Mouse (Mus musculus) CH12.LX (cell line): ENCODE measurements around the gene Shisal2b. TPM values are rescaled to one million over a fixed set of nuclear protein-coding genes. Genes with fewer than 3 reads are reported as not detected.
A peak's percentile ranks its signal among the peaks of the same experiment; 100 is the strongest.

Source experiments
- DNase-seq: peaks from one replicate; pipeline ENCODE4 v3.0.0-alpha.2; 2013; ENCODE audit errors: extremely low read depth
- H3K27ac ChIP-seq: 2 replicates; pipeline ENCODE4 v1.5.1; 2012; ENCODE audit warnings: low read depth, mild to moderate bottlenecking, control low read depth, moderate library complexity; ENCODE audit not compliant: insufficient read depth
- H3K27me3 ChIP-seq: replicated peaks from 2 replicates; pipeline ENCODE3; 2012; ENCODE audit warnings: inconsistent platforms
- H3K36me3 ChIP-seq, 2 experiments: replicated peaks in 1 of 2; 2 replicates each; pipeline versions ENCODE3 to v1.6.1; 2012; ENCODE audit warnings: inconsistent platforms in 1 of 2, low read length in 1 of 2, mild to moderate bottlenecking in 1 of 2, mixed read lengths in 1 of 2, moderate library complexity in 1 of 2; ENCODE audit not compliant: control insufficient read depth in 1 of 2, insufficient read depth in 1 of 2
- H3K4me1 ChIP-seq, 2 experiments: 2 replicates each; pipeline ENCODE4 v1.6.1; 2012; ENCODE audit warnings: inconsistent platforms in 1 of 2, moderate library complexity in 1 of 2; ENCODE audit not compliant: insufficient read depth in 2 of 2, control insufficient read depth in 1 of 2
- H3K4me2 ChIP-seq: 2 replicates; pipeline ENCODE4 v1.6.1; 2012; ENCODE audit warnings: low read depth, mild to moderate bottlenecking, control low read depth; ENCODE audit not compliant: poor library complexity, insufficient read depth, severe bottlenecking
- H3K4me3 ChIP-seq, 3 experiments: fragments of 150-350 bp in 1 of 3; sonication (generic) in 1 of 3; replicated peaks in 1 of 3; 2 replicates each; pipeline versions ENCODE3 to v1.5.1; 2011 to 2012; ENCODE audit warnings: low read depth in 2 of 3, low read length in 2 of 3, mild to moderate bottlenecking in 2 of 3, moderate library complexity in 2 of 3, control low read depth in 1 of 3, improper control_type of control experiment in 1 of 3, inconsistent platforms in 1 of 3, mixed read lengths in 1 of 3; ENCODE audit not compliant: poor library complexity in 1 of 3
- H3K79me2 ChIP-seq: replicated peaks from 2 replicates; pipeline ENCODE4 v1.6.1; 2012; ENCODE audit warnings: mild to moderate bottlenecking, moderate library complexity; ENCODE audit not compliant: control insufficient read depth, poor library complexity, insufficient read depth, severe bottlenecking; ENCODE audit errors: extremely low read depth
- H3K9ac ChIP-seq: 2 replicates; pipeline ENCODE4 v1.6.1; 2012; ENCODE audit warnings: low read depth, mild to moderate bottlenecking, control low read depth, moderate library complexity; ENCODE audit not compliant: insufficient read depth
- H3K9me3 ChIP-seq: replicated peaks from 2 replicates; pipeline ENCODE3; 2012; ENCODE audit warnings: low read length, inconsistent platforms, mixed read lengths
- BHLHE40 ChIP-seq: IDR thresholded peaks from 2 replicates; pipeline ENCODE4 v1.6.1; 2011; ENCODE audit warnings: mild to moderate bottlenecking, low read depth, low read length, improper control_type of control experiment
- CHD1 ChIP-seq: IDR thresholded peaks from 2 replicates; pipeline ENCODE4 v1.6.1; 2012; ENCODE audit warnings: low read depth, low read length, improper control_type of control experiment, inconsistent platforms
- E2F4 ChIP-seq: IDR thresholded peaks from 2 replicates; pipeline ENCODE4 v1.6.1; 2011; ENCODE audit warnings: low read depth, low read length, improper control_type of control experiment; ENCODE audit not compliant: insufficient replicate concordance
- EP300 ChIP-seq: IDR thresholded peaks from 2 replicates; pipeline ENCODE4 v1.6.1; 2011; ENCODE audit warnings: low read length, improper control_type of control experiment
- IRF4 ChIP-seq: IDR thresholded peaks from 2 replicates; pipeline ENCODE4 v1.6.1; 2014; ENCODE audit warnings: low read depth, mild to moderate bottlenecking, inconsistent platforms, low read length, improper control_type of control experiment
- JUN ChIP-seq: IDR thresholded peaks from 2 replicates; pipeline ENCODE4 v1.6.1; 2011; ENCODE audit warnings: low read depth, mild to moderate bottlenecking, low read length, improper control_type of control experiment, moderate library complexity; ENCODE audit not compliant: insufficient read depth
- JUND ChIP-seq: conservative IDR thresholded peaks from 2 replicates; pipeline ENCODE4 v1.6.1; 2011; ENCODE audit warnings: low read depth, low read length, improper control_type of control experiment
- KAT2A ChIP-seq: IDR thresholded peaks from 2 replicates; pipeline ENCODE4 v1.6.1; 2012; ENCODE audit warnings: low read length, improper control_type of control experiment, inconsistent platforms; ENCODE audit not compliant: insufficient replicate concordance
- MAX ChIP-seq: IDR thresholded peaks from 2 replicates; pipeline ENCODE4 v1.6.1; 2011; ENCODE audit warnings: low read length, improper control_type of control experiment
- MXI1 ChIP-seq: IDR thresholded peaks from 2 replicates; pipeline ENCODE4 v1.6.1; 2011; ENCODE audit warnings: mild to moderate bottlenecking, low read depth, low read length, improper control_type of control experiment
- PAX5 ChIP-seq: IDR thresholded peaks from 2 replicates; pipeline ENCODE4 v1.6.1; 2012; ENCODE audit warnings: low read length, inconsistent platforms, mixed read lengths
- POLR2A ChIP-seq: IDR thresholded peaks from 2 replicates; pipeline ENCODE4 v1.6.1; 2011; ENCODE audit warnings: low read depth, mild to moderate bottlenecking, improper control_type of control experiment, low read length
- POLR2AphosphoS2 ChIP-seq: IDR thresholded peaks from 2 replicates; pipeline ENCODE4 v1.6.1; 2011; ENCODE audit warnings: low read depth, low read length, improper control_type of control experiment
- RAD21 ChIP-seq: IDR thresholded peaks from 2 replicates; pipeline ENCODE4 v1.6.1; 2011; ENCODE audit warnings: low read depth, mild to moderate bottlenecking, low read length, improper control_type of control experiment, moderate library complexity
- SMC3 ChIP-seq: IDR thresholded peaks from 2 replicates; pipeline ENCODE4 v1.6.1; 2011; ENCODE audit warnings: low read depth, low read length, improper control_type of control experiment
- TBP ChIP-seq: conservative IDR thresholded peaks from 2 replicates; pipeline ENCODE4 v1.6.1; 2011; ENCODE audit warnings: low read depth, low read length, improper control_type of control experiment
- TCF12 ChIP-seq: IDR thresholded peaks from 2 replicates; pipeline ENCODE4 v1.6.1; 2014; ENCODE audit warnings: low read depth, mild to moderate bottlenecking, inconsistent platforms, low read length, improper control_type of control experiment
- UBTF ChIP-seq: IDR thresholded peaks from 2 replicates; pipeline ENCODE4 v1.6.1; 2012; ENCODE audit warnings: low read depth, mild to moderate bottlenecking, inconsistent platforms, low read length, improper control_type of control experiment, moderate library complexity
- USF2 ChIP-seq: conservative IDR thresholded peaks from 2 replicates; pipeline ENCODE4 v1.6.1; 2011; ENCODE audit warnings: low read depth, low read length, improper control_type of control experiment
- ZC3H11A ChIP-seq: IDR thresholded peaks from 2 replicates; pipeline ENCODE4 v1.6.1; 2012; ENCODE audit warnings: low read depth, mild to moderate bottlenecking, inconsistent platforms, low read length, improper control_type of control experiment
- ZKSCAN1 ChIP-seq: IDR thresholded peaks from 2 replicates; pipeline ENCODE4 v1.6.1; 2012; ENCODE audit warnings: low read depth, inconsistent platforms, low read length, improper control_type of control experiment, borderline replicate concordance
- ZNF384 ChIP-seq: IDR thresholded peaks from 2 replicates; pipeline ENCODE4 v1.6.1; 2012; ENCODE audit warnings: low read depth, low read length, improper control_type of control experiment, inconsistent platforms
- dilution Hi-C: fragments of 300-500 bp; cut with MboI; formaldehyde crosslinking; loops from 2 replicates; pipeline ENCODE4 v1.14.3; 2020; ENCODE audit warnings: low sequenced_read_pairs; ENCODE audit not compliant: extremely low pct_unique_long_range_greater_than_20kb, extremely low pct_ligation_motif_present
- in situ Hi-C: fragments of 300-500 bp; cut with MboI; formaldehyde crosslinking; loops from 3 replicates; pipeline ENCODE4 v1.14.3; 2019; ENCODE audit warnings: low sequenced_read_pairs, low pct_ligation_motif_present, low pct_unique_long_range_greater_than_20kb, mixed read lengths
- polyA plus RNA-seq: library from polyadenylated mRNA; unstranded; fragments of >175 nt; gene quantifications from 2 replicates; pipeline ENCODE4 v1.2.1, GENCODE M21; 2012; ENCODE audit warnings: low read depth; ENCODE audit not compliant: insufficient read length
- total RNA-seq, 2 experiments: library from RNA; depleted of rRNA; stranded (reverse); fragments of 300-350 nt in 1 of 2; fragments of >200 nt in 1 of 2; gene quantifications; 2 replicates each; pipeline ENCODE4 v1.2.3; 2012 to 2014

Gene Shisal2b
- total and polyA plus RNA-seq, 3 experiments, result 0.17 TPM; not detected in 2

- in situ Hi-C loops, result no loop called here
- Histone ChIP-seq H3K36me3 (peaks cover 9 to 24% of the 10 kb centered on the region in 2 experiments), H3K27me3 (no peaks in the 10 kb centered on the region), H3K4me2 (no peak overlapping the region), H3K4me1 (peaks cover 0 to 17% of the 10 kb centered on the region in 2 experiments; a peak in 2 of 4 replicates), H3K27ac (no peak overlapping the region), H3K4me3 (no peak overlapping the region), H3K9ac (no peak overlapping the region), H3K9me3 (no peaks in the 10 kb centered on the region), H3K79me2 (no peaks in the 10 kb centered on the region)
- no peak for DNase-seq
- dilution Hi-C loops, result no loop called here
- no peak for TF ChIP-seq CHD1
- TF ChIP-seq POLR2AphosphoS2, result no peak
- TF ChIP-seq ZKSCAN1, result no peak
- TF ChIP-seq UBTF, result no peak
- no peak for TF ChIP-seq RAD21
- TF ChIP-seq TBP, result no peak
- no peak for TF ChIP-seq IRF4
- no peak for TF ChIP-seq SMC3
- TF ChIP-seq JUN, result no peak
- no peak for TF ChIP-seq MXI1
- no peak for TF ChIP-seq JUND
- no peak for TF ChIP-seq ZC3H11A
Measured at GRCm38 (mm10) chr13:104841937-104842336, 21.8 kb downstream of the Shisal2b start.

GRCm38 (mm10) chr13:104837628-104838027 is 26.1 kb downstream of the Shisal2b start:
- dilution Hi-C loops, result no loop called here
- peaks cover 0 to 19% of the 10 kb centered on the region in 2 experiments; a peak in 2 of 4 replicates for H3K4me1 ChIP-seq
- H3K36me3 ChIP-seq, result peaks cover 23 to 53% of the 10 kb centered on the region in 2 experiments
- no peaks in the 10 kb centered on the region for H3K79me2 ChIP-seq
- H3K9ac ChIP-seq, result no peak overlapping the region
- H3K4me3 ChIP-seq, result no peak overlapping the region
- no peaks in the 10 kb centered on the region for H3K27me3 ChIP-seq
- peak; percentile 68 for DNase-seq
- H3K4me2 ChIP-seq, result no peak overlapping the region
- in situ Hi-C loops, result no loop called here
- no peaks in the 10 kb centered on the region for H3K9me3 ChIP-seq
- H3K27ac ChIP-seq, result no peak overlapping the region
- peak; percentile 78 for TF ChIP-seq MAX
- no peak for TF ChIP-seq EP300
- no peak for TF ChIP-seq ZNF384
- no peak for TF ChIP-seq POLR2A
- TF ChIP-seq, all 38 proteins: peak for 1

- Histone ChIP-seq H3K4me1 (peaks cover 0 to 30% of the 10 kb centered on the region in 2 experiments; a peak in 3 of 4 replicates), H3K9me3 (peaks cover 10% of the 10 kb centered on the region), H3K27me3 (no peaks in the 10 kb centered on the region), H3K4me3 (no peak overlapping the region), H3K4me2 (no peak overlapping the region), H3K36me3 (peaks cover 33 to 70% of the 10 kb centered on the region in 2 experiments), H3K27ac (no peak overlapping the region), H3K9ac (no peak overlapping the region), H3K79me2 (no peaks in the 10 kb centered on the region)
- TF ChIP-seq BHLHE40 (no peak), PAX5 (no peak), E2F4 (no peak), USF2 (no peak), MXI1 (no peak), TCF12 (no peak), KAT2A (no peak)
- in situ Hi-C loops, result no loop called here
- dilution Hi-C loops, result no loop called here
- DNase-seq, result no peak
Measured at GRCm38 (mm10) chr13:104832811-104833210, 30.9 kb downstream of the Shisal2b start.
